Mouse (Mus musculus) kidney, adult 2 months (tissue): Measurements from ENCODE around the gene Ncf2. TPM values are rescaled to one million over a fixed set of nuclear protein-coding genes. Genes with fewer than 3 reads are reported as not detected.

Experiments used
- DNase-seq: peaks from one replicate; pipeline ENCODE4 v3.0.0; 2021
- H3K27ac ChIP-seq: fragments of 200-500 bp; 2 replicates; pipeline ENCODE4 v1.5.1; 2012; ENCODE audit warnings: low read depth, low read length, control low read depth, inconsistent platforms; ENCODE audit not compliant: insufficient read depth
- H3K27me3 ChIP-seq: fragments of 200-500 bp; replicated peaks from 2 replicates; pipeline ENCODE4 v1.6.1; 2012; ENCODE audit warnings: mild to moderate bottlenecking, moderate library complexity, low read length, inconsistent platforms; ENCODE audit not compliant: control insufficient read depth, insufficient read depth
- H3K36me3 ChIP-seq: fragments of 200-500 bp; 2 replicates; pipeline ENCODE4 v1.6.1; 2012; ENCODE audit warnings: mild to moderate bottlenecking, moderate library complexity, low read length, inconsistent platforms; ENCODE audit not compliant: control insufficient read depth, insufficient read depth
- H3K4me1 ChIP-seq: fragments of 200-500 bp; 2 replicates; pipeline ENCODE4 v1.6.1; 2011; ENCODE audit warnings: low read length; ENCODE audit not compliant: control insufficient read depth, insufficient read depth
- H3K4me3 ChIP-seq: fragments of 200-500 bp; 2 replicates; pipeline ENCODE4 v1.5.1; 2011; ENCODE audit warnings: mild to moderate bottlenecking, low read depth, low read length, control low read depth; ENCODE audit not compliant: insufficient read depth
- CTCF ChIP-seq: fragments of 200-500 bp; conservative IDR thresholded peaks from 2 replicates; pipeline ENCODE4 v1.5.1; 2011; ENCODE audit warnings: low read depth, mild to moderate bottlenecking, control low read depth, low read length, moderate library complexity, mixed read lengths; ENCODE audit not compliant: insufficient read depth, insufficient read length
- POLR2A ChIP-seq: fragments of 200-500 bp; IDR thresholded peaks from one replicate; pipeline ENCODE4 v1.6.1; 2011; ENCODE audit warnings: low read depth, low read length, control low read depth
- WGBS: fragments of 180-500 bp; shearing (Covaris S2); methylation state at CpG from one replicate; pipeline ENCODE4 v1.1.7; 2018; 5-methylcytosine and 5-hydroxymethylcytosine counted together
- polyA plus RNA-seq: library from polyadenylated mRNA; depleted of rRNA; stranded (reverse); fragments of >200 nt; gene quantifications from 2 replicates; pipeline ENCODE4 v1.2.3, GENCODE M21; 2012

Gene Ncf2
- polyA plus RNA-seq, 1 experiment = 4.2 TPM

DNA sequence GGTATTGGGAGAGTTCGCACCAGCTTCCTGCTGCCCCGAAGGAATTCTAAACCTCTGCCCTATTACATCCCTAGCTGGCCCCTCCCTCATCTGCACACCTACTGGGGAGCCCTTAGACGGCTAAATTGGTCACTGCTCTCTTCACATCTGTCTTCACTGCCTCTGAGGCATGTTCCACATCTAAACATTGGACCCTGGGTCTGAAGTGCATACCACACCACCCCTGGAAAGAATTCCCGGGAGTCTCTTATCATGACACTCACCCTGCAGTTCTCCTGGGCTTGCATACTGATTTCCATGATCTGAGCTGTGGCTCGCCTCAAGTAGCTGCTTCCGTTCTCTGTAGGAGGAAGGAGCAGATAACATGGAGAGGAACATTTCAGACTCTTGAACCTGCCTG is 9.2 kb upstream of the Ncf2 start:
- Histone ChIP-seq H3K4me3 (no peak overlapping the region), H3K36me3 (no peaks in the 10 kb centered on the region), H3K27me3 (no peaks in the 10 kb centered on the region), H3K4me1 (no peaks in the 10 kb centered on the region), H3K27ac (no peak overlapping the region)
- WGBS = 9% methylated on average over 6 of the region's 6 CpGs
- TF ChIP-seq CTCF (no peak), POLR2A (no peak)
- DNase-seq = peak; percentile 11

DNA sequence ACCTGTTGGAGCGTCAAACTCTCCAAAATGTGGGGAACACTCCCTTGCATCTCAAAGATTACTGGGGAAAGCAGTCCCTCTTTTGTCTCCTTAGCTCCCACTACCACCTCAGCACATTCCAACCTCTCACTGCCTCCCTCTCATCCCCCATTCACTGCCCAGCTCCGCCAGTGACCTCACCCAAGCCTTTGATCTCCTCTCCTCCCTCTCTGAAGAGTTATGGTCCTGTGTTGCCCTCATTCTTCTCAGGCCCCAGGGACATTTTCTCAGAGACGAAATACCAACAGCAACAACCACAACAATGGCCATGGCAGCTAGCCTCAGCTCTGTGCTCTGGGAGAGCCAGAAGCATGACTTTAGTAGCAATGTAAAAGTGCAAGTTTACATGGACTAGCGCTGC is 8.7 kb upstream of the Ncf2 start:
- H3K4me1 ChIP-seq = no peaks in the 10 kb centered on the region
- H3K27ac ChIP-seq = no peak overlapping the region
- H3K27me3 ChIP-seq = no peaks in the 10 kb centered on the region
- TF ChIP-seq POLR2A (no peak), CTCF (no peak)
- no peak overlapping the region for H3K4me3 ChIP-seq
- H3K36me3 ChIP-seq = no peaks in the 10 kb centered on the region
- 46% methylated on average over 4 of the region's 4 CpGs for whole genome bisulfite sequencing
- DNase-seq = no peak

DNA sequence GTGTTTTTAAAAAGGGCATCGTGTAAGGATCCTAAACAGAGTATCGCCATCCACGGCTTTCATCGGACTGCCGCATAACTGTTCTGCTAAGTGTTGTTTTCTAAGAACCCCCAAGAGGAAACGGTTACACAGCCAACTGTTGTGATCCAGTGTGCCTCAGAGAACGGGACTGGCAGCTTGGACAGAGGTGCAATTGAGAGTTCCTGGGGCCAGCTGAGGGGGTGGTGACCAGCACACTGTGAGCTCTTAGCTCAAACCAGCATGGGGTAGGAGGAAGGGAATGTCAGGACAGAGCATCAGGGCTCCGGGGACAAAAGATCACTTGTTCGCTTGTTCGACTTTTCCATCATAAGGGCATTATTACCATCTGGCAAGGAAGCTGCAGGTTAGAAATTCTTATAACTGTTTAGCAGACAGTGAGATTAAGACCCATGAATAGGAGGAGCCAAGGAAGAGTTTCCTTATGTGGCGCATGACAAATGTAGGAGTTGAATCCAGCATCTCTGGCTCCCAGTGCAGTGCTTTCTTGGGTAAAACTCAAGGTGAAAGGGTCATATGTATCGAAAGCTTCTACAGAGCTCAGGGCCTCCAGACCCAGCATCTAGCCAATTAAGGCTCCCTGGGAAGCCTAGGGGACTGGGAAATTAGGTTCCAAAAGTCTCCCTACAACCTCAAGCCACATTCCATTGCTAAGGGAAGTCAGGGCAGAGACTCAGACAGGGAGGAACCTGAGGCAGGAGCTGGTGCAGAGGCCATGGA is 7.1 kb upstream of the Ncf2 start:
- TF ChIP-seq POLR2A = no peak
- TF ChIP-seq CTCF = no peak
- H3K36me3 ChIP-seq = no peaks in the 10 kb centered on the region
- DNase-seq = no peak
- no peak overlapping the region for H3K27ac ChIP-seq
- 78% methylated on average over 12 of the region's 12 CpGs for WGBS
- H3K27me3 ChIP-seq = no peaks in the 10 kb centered on the region
- no peak overlapping the region for H3K4me3 ChIP-seq
- H3K4me1 ChIP-seq = no peaks in the 10 kb centered on the region

DNA sequence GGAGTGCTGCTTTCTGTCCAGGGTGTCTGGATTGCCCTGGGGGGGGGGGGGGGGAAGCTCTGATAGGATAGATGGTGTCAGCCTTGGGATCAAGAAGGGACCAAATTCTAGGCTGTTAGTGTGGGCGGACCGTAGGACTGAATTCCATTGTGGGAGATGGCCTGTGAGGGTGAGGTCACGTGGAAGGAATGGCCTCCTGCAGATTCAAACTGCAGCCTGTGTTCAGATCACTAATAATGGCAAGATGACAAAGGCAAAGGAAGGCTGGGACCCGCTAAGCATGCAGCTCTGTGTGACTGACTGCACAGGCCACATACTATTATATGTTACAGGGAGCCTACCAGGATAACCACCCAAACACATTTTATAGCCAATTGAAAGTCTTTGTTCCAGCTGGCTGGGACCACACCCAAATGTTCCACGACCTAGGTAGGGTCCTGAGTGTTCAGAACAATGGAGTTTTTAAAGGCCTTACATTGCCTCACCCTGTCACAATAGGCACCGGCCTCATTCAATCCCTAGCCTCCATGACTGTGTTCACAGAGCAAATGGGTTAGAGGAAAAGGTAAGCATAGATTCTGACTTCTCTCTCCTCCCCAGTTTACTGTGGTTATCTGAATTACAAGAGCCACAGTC is 6.4 kb upstream of the Ncf2 start:
- TF ChIP-seq POLR2A (no peak), CTCF (no peak)
- DNase-seq = no peak
- WGBS = 80% methylated on average over 6 of the region's 6 CpGs

DNA sequence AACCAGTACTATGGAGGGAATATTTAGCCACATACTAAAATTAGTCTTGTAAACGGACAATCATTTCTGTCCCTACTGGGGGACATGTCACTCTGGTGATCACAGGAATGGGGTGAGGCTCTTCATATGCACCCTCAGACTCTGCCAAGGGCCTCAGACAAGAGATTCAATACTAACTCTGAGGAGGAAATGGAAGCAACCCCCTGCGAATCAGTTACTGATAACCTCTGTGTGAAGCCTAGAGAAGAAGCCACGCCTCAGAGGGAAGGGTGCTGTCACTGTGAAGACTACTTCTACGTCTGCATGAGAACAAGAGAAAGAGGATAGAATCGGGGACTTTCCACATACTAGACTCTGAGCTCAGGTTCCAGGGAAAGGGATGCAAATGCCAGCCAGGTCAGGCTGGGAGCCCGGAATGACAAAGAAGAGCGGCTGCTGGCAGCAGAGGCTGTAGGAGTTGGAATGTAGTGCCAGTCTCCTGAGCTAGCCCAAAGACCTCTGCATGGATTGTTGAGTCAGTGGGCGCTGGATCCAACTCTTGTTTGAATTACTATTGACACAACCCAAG is 4.2 kb upstream of the Ncf2 start:
- TF ChIP-seq POLR2A (no peak), CTCF (no peak)
- no peaks in the 10 kb centered on the region for H3K4me1 ChIP-seq
- 78% methylated on average over 8 of the region's 8 CpGs for WGBS

More for the DNA sequence above, 6.4 kb upstream of the Ncf2 start:
- Histone ChIP-seq H3K27ac (no peak overlapping the region), H3K4me1 (no peaks in the 10 kb centered on the region), H3K4me3 (no peak overlapping the region), H3K27me3 (no peaks in the 10 kb centered on the region), H3K36me3 (no peaks in the 10 kb centered on the region)

DNA sequence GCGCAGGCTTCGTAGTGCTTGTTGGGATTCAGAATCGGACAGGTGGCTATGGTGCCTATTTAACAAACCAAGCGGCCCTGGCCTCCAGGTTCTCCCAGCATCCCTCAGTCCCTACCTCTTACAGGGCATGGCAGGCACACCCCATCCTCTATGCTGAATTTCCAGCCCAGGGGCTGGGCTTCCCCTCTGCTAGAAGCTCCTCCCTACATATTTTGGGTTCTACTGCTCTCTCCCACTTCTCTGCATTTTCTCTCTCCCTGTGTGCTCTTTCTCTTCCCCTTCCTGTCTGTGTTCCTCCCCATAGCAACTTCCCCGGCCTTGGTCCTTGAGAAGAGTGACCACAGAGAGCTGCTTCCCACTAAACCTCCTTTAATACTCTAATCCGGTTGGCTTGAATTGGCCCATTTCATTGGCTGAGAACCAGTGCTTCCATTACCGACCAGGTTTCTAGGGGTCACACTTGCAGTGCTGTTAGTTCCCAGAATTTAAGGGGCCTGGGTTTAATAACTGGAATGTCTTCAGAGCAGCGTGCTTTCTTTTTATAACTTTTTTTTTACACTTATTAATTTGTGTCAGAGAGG is 3.2 kb upstream of the Ncf2 start:
- no peaks in the 10 kb centered on the region for H3K27me3 ChIP-seq
- no peak for DNase-seq
- H3K27ac ChIP-seq = no peak overlapping the region
- no peaks in the 10 kb centered on the region for H3K36me3 ChIP-seq
- H3K4me1 ChIP-seq = no peaks in the 10 kb centered on the region
- WGBS = 80% methylated on average over 8 of the region's 8 CpGs
- no peak overlapping the region for H3K4me3 ChIP-seq
- TF ChIP-seq POLR2A = no peak
- TF ChIP-seq CTCF = no peak

More for the DNA sequence above, 4.2 kb upstream of the Ncf2 start:
- Histone ChIP-seq H3K36me3 (no peaks in the 10 kb centered on the region), H3K4me3 (no peak overlapping the region), H3K27me3 (no peaks in the 10 kb centered on the region), H3K27ac (no peak overlapping the region)
- DNase-seq = no peak

DNA sequence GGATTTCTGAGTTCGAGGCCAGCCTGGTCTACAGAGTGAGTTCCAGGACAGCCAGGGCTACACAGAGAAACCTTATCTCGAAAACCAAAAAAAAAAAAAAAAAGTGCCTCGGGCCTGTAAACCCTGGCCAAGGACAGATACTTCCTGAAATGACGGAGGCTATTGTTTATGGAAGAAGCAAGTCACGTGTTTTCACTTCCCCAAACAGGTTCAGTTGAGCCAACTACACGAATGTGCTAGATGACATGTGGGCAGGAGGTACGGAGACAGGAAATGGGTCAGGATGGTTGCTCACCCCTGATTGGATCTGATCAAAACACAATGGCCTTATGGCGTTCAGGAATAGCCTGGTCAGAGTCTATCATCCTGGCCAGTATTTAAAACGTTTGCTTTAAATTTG is 1.9 kb upstream of the Ncf2 start:
- Histone ChIP-seq H3K4me1 (no peaks in the 10 kb centered on the region), H3K27me3 (no peaks in the 10 kb centered on the region), H3K27ac (no peak overlapping the region), H3K4me3 (no peak overlapping the region), H3K36me3 (no peaks in the 10 kb centered on the region)
- 65% methylated on average over 9 of the region's 9 CpGs for WGBS
- DNase-seq = peak; percentile 47
- TF ChIP-seq CTCF (no peak), POLR2A (no peak)
